Mouse (Mus musculus) activated CD4-positive, CD25-positive, alpha-beta regulatory T cell, adult 4 months (primary cell): ENCODE measurements around the gene Stk11ip. TPM values are rescaled to one million over a fixed set of nuclear protein-coding genes. Genes with fewer than 3 reads are reported as not detected.

Experiments used
- ATAC-seq: one replicate; pipeline ENCODE4 v1.8.0; 2017
- polyA plus RNA-seq, 2 experiments: library from polyadenylated mRNA; unstranded; fragments of 100-300 nt; shearing (Covaris generic); gene quantifications; one replicate each; pipeline ENCODE4 v1.2.1; 2017

Gene Stk11ip
- polyA plus RNA-seq, 2 experiments from 2014 or later, result 7.7 to 9.4 TPM

DNA sequence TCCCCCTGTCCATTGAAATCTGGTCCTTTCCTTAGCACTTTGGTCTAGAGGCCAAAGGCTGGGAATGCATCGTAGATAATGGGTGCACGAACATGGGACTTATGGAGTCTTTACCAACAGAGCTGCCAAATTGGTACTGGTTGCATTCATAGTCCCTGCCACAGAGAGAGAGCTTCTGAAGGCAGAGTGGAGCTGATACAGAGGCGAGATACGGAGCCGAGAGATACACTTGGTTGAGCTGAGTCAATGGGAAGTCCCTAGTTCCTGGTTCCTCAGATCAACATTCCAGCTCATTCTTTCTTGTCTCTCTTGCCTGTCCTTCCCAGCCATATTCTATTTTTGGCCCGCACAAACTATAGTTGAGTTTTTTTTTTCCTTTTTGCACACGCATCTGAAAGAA is 52.4 kb downstream of the Stk11ip start:
- no peak for ATAC-seq

DNA sequence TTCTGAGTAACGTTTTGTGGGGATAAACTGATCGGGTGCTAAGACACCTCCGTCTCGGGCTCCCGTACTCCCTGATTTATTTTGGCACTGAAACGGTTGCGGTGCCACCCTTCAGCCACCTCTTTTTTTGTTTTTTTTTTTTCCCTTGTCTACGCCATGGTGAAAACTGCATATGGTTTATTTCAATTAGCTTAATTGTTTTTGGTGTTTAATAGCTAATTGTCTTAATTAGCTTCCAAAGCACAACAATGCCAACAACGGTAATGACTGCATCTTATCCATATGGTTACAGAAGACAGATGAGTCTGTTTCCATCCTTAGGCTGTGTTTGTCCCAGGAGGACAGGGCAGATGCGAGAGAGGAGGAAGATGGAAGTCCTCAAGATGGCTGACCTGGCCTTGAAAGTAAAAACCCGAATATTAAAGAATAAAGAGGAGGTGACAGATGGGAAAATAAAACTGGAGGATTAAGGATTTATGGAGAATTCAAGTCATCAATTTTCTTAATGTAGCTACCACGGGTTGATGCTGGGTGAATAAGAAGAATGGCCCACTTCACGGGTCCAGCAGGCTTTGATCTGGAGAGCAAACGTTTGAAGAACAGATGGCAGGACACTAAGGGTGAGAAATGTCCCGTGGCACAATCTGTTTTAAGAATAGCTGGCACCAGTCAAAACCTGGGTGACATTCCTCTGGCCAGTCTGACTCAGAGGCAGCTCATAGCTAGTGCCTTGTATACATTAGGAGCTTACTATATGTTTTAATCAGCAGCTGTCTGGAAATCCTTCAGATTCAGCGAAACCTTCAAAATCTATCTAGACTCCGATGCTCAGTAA is 53.4 kb downstream of the Stk11ip start:
- ATAC-seq, result no peak

DNA sequence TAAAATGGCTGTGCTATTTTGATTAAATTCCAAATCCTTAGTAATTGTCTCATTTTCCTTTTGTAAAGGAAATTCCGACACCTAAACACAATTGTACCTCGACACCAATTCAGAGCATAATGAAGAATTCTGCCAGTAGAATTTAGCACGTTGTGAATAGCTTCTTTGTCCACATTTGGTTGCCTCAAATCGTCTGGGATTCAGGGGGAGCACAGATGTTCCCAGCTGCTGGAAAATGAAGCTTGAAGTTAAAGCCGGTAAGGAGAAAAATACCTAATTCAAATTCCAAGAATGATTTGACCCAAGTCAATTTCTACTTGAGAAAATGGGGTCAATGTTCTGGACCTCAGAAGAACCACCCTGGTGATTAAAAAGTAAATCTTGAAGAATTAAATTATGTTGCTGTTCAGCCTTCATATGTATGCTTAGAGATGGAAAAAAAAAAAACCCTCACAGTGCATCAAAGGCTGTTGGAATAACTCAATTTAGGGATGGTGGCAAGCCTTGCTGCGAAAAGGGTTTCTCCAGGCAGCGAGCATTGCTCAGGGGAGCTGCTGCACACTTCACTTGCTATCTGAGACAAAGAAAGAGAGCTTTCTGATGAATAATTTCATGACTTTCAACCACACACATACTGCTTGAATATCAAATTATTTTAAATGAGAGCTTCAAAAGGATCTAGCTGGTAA is 60.8 kb downstream of the Stk11ip start:
- no peak for ATAC-seq

DNA sequence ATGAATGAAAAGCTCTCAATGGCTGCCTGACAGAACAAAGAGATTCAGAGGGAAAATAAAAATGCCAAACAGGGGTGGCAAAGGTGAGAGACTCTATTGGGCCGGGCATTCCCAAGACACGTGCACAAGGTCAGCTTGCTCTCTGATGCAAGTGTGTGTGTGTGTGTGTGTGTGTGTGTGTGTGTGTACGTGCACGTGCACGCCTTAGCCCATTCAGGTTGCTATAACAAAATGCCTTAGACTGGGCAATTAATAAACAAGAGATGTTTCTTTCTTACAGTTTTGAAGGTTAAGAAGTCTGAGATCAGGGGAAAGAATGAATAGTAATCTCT is 61.3 kb downstream of the Stk11ip start:
- no peak for ATAC-seq

DNA sequence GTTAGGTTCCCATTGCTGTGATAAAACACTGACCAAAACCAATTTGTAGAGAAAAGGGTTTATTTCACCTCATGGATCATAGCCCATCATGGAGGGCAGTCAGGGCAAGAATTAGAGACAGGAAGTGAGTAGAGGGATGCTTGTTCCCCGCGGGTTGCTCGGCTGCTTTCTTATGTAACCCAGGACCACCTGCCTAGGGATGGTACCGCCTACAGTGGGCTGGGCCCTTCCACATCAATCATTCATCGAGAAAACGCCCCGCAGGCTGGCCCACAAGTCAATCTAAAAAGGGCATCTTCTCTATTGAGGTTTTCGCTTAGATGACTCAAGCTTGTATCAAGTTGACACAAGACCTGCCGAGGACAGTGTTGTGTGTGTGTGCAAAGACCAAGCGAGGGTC is 61.7 kb downstream of the Stk11ip start:
- no peak for ATAC-seq

DNA sequence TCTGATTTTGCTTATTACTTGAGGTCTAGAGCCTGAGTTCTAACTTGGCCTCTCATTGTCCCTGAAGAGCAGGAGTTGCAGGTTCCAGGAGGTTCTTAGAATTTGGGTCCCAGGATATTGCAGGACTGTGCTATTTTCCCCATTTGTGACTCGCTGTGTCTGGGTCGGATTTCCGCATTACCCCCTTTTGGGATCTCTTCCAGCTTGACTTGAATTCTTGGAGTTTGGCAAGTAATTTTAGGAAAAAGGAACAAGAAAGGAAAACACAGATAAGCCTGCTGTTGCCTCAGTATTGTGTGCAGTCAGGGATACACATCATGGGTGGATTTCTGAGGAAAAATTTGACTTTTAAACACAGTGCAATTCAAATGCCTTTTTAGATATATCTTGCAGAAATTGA is 65.5 kb downstream of the Stk11ip start:
- ATAC-seq, result no peak

Other genes with a start within 250 kb of the Stk11ip start
- gene Resp18, start 243.1 kb upstream of the Stk11ip start, polyA plus RNA-seq, result not detected
- gene Dnpep, start 203.5 kb upstream of the Stk11ip start, polyA plus RNA-seq, result 10 to 100 TPM; 57.0 to 64.9 TPM
- not detected for gene Des, start 161.2 kb upstream of the Stk11ip start, polyA plus RNA-seq
- gene Speg, start 146.2 kb upstream of the Stk11ip start, polyA plus RNA-seq, result not detected
- 10 to 100 TPM; 43.8 to 51.5 TPM for gene Gmppa, start 85.6 kb upstream of the Stk11ip start, polyA plus RNA-seq
- gene Asic4, start 71.1 kb upstream of the Stk11ip start, polyA plus RNA-seq, result not detected
- gene Chpf, start 42.2 kb upstream of the Stk11ip start, polyA plus RNA-seq, result 1 to 10 TPM; 4.0 to 5.3 TPM
- gene Tmem198, start 42.0 kb upstream of the Stk11ip start, polyA plus RNA-seq, result under 1 TPM in 1 of 2 experiments, not detected in 1; 0.40 TPM
- gene Obsl1, start 15.1 kb upstream of the Stk11ip start, polyA plus RNA-seq, result not detected
- gene Inha, start 14.5 kb upstream of the Stk11ip start, polyA plus RNA-seq, result not detected
- gene Slc4a3, start 24.7 kb downstream of the Stk11ip start, polyA plus RNA-seq, result under 1 TPM in 1 of 2 experiments, not detected in 1; 0.07 TPM